Mouse (Mus musculus): ENCODE data around the gene Zfp974. TPM values are rescaled to one million over a fixed set of nuclear protein-coding genes. Genes with fewer than 3 reads are reported as not detected.
"Not testable (repeated sequence)": the region's sequence is repeated elsewhere in the genome, so short reads cannot be mapped to it uniquely, and the experiment has no call there.

Gene Zfp974
- total RNA-seq (2021): 10 to 100 TPM in 1 of 2 experiments, 1 to 10 TPM in 1; 8.9 to 12.8 TPM
- long read RNA-seq, experiment 1, partial matches to known transcripts: 0 of 12 reads
- long read RNA-seq, experiment 1, other reads (novel, unspliced or antisense): 11 of 12 reads
- long read RNA-seq, experiment 2, partial matches to known transcripts: 0 of 3 reads
- long read RNA-seq, experiment 2, other reads (novel, unspliced or antisense): 2 of 3 reads

- DNase-seq: peak; percentile 77
Observed at GRCm38 (mm10) chr7:27928818-27929695, at the start of gene Zfp974. Gene Zfp974, minus strand, starts transcription at chr7:27929460.

DNA sequence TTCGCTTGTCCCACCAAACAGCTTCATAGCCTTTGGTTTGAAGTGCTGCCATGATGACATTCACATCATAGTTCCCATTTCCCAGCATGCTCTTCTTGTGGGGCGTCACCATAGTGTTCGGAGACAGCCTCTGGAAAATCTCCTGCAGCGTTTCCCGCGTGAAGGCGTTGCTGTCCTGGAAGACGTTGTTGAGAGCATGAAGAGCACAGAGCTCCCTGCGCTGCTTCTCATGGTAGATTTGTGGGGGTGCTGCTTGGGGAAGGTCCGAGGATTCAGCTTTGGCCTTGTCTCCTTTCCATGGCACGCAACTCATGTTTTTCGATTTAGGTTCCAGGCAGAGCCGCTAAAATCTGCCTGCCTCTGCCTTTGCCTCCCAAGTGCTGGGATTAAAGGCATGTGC lies 20.2 kb upstream of the Zfp974 start:
- not testable (repeated sequence) for DNase-seq

GRCm38 (mm10) chr7:27941869-27942268 lies 12.6 kb upstream of the Zfp974 start:
- peak; percentile 16 for DNase-seq

DNA sequence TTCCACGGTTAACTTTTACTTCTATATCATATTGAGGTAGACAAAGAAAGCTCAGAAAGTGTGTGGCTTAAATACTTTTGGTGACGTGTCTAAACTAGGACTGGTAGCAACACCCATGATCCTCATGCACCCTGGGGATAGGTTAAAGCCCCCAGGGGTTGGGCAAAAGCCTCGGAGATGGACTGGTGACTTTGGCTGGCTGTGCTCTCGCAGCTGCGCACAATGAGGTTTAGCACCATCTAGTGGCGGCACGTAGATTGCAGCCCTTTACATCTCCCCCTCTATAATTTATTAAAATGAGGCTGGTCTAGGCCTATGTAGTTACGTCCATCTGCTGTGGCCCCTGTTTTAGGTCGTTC lies 4.5 kb upstream of the Zfp974 start:
- DNase-seq: not testable (repeated sequence)

DNA sequence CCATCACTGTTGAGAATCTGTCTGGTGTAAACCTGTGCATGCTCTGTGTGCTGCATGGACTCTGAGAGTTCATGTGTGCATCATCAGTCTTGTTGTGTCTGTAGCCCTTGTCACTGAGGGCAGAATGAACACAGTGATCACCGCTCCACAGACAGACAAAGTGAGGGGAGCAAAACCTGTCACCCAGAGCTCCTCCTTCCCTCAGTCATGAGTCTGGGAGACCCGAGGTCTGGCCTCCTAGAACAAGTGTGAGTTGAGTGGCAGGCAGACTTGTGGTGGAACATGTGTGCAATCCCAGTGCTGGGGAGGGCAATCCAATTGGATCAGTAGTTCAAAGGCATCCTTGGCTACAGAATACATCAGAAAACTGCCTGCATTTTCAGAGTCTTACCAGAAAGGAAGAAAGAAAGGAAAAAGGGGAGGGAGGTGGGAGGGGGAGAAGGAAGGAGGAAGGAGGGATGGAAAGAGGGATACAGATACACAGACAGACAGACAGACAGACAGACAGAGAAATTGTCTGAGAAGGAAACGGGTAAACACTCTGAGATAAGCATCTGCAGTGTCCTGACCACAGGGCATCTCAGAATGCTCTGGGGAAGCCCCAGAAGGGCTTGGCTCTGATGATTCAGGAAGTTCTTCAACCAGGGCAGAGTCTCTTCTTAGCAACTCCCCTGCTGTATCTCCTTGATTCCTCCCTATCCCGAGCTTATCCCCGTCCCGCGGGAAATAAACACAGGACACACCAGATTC lies 4.0 kb upstream of the Zfp974 start:
- peak; percentile 7 for DNase-seq

DNA sequence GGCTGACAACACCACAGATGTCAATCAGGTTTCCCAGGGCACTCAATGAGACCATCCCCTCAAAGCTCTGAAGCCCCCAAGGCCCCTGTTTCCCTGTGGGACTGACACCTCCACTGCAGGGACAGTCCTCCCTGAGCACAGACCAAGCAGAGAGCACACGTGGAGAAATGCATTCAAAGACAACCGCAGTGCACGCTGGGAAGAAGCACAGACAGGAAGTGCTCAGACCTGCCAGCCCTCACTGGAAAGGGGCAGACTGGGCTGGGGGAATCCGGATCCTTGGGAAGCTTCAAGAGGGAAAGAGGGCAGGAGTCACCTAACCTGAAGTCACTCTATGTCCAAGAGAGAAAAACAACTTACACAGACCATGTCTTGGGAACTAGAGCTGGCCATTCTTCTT lies 2.2 kb downstream of the Zfp974 start:
- DNase-seq: not testable (repeated sequence)

DNA sequence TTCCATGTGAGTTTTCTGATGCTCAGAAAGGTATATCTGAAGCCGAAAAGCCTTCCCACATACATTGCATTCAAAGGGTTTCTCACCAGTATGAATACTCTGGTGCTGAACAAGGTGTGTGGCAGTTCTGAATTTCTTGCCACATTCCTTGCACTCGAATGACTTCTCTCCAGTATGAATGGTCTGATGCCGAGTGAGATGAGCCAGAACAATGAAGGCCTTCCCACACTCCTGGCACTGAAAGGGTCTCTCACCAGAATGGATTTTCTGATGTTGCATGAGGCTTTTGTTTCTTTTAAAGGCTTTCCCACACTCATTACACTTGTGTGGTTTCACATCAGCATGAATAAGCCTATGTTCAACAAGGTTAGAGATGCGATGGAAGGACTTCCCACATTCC lies 18.3 kb downstream of the Zfp974 start:
- not testable (repeated sequence) for DNase-seq

DNA sequence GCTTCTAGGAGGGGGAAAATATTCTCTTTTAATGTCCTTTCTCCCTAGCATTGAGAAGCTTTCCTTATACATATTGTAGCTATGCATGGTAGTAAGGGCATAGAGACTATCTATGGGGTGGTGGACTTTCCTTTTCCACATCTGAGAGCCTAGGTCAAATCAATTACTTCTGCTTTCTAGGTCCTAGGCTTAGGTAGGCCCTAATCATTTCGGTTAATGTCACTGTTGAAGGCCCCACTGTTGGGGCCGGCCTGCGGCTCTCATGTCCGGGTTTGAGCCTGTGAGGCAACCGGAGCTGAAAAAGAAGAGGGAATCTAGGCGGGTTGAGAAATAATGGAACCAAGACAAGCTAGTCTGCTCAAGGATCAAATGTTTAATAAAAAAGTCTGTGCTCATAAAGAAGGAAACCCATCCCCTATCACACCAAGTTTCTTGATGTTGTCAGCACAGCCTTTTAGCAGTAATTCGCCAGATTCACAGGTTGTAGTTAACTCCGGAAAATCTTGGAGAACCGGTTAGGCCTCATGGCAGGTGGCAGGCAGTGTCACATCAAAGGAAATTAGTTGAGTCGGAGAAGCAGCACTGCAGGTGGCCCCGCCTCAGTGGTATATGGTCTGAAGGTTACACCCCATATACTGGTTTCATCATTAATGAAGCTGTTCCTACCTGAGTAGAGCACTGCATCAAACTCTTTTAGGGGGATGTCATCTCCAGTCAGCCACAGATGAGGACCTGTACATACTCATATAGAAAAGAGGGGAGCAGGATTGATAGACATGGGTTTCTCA lies 24.0 kb downstream of the Zfp974 start:
- DNase-seq: no peak

- DNase-seq: no peak
Observed at GRCm38 (mm10) chr7:27900601-27901000, 28.7 kb downstream of the Zfp974 start.

DNA sequence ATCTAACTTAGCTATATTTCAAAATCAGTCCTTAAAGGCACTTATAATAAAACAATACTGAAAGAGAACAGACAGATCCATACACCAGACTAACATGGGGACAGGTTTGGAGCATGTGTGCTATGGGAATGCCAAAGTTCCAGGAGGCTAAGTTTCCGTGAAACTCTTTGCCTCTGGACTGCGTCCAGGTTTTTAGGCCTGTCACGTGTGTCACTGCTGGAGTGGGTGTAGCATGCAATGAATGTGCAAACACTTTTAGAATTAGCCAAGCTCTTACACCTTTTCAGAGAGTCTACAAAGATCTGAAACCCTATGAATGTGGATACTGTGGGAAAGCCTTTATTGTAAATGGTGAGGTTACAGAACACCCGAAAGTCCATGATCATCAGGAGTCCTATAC lies 47.5 kb downstream of the Zfp974 start:
- no peak for DNase-seq

DNA sequence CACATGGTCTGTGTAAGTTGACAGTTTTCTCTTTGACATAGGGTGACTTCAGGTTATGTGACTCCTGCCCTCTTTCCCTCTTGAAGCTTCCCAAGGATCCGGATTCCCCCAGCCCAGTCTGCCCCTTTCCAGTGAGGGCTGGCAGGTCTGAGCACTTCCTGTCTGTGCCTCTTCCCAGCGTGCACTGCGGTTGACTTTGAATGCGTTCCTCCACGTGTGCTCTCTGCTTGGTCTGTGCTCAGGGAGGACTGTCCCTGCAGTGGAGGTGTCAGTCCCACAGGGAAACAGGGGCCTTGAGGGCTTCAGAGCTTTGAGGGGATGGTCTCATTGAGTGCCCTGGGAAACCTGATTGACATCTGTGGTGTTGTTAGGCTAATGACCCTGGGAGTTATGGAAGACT lies 66.7 kb downstream of the Zfp974 start:
- not testable (repeated sequence) for DNase-seq

- DNase-seq: peak; percentile 87
Observed at GRCm38 (mm10) chr7:27860396-27861235, 68.6 kb downstream of the Zfp974 start.

- DNase-seq: peak; percentile 10
Observed at GRCm38 (mm10) chr7:27859301-27860251, 69.7 kb downstream of the Zfp974 start.

Other genes starting within 250 kb of the Zfp974 start
- 1 to 10 TPM; 1.3 to 1.8 TPM for gene Zfp607b, start 240.1 kb downstream of the Zfp974 start, total RNA-seq (2021)
- 10 to 100 TPM in 1 of 2 experiments, 1 to 10 TPM in 1; 9.9 to 16.0 TPM for gene Zfp60, start 198.1 kb downstream of the Zfp974 start, total RNA-seq (2021)
- gene Zfp626, start 122.3 kb downstream of the Zfp974 start, total RNA-seq (2021): 1 to 10 TPM; 6.5 to 8.9 TPM
- 1 to 10 TPM; 2.5 to 4.3 TPM for gene Zfp59, start 90.9 kb downstream of the Zfp974 start, total RNA-seq (2021)
- 1 to 10 TPM; 4.5 to 6.7 TPM for gene Zfp607a, start 71.9 kb downstream of the Zfp974 start, total RNA-seq (2021)
- gene Zfp780b, start 49.7 kb upstream of the Zfp974 start, total RNA-seq (2021): 10 to 100 TPM in 1 of 2 experiments, 1 to 10 TPM in 1; 8.9 to 13.1 TPM
- 1 to 10 TPM; 2.3 to 3.0 TPM for gene Zfp850, start 84.7 kb upstream of the Zfp974 start, total RNA-seq (2021)
- 100 to 1,000 TPM; 137 to 148 TPM for gene Psmc4, start 120.6 kb upstream of the Zfp974 start, total RNA-seq (2021)
- gene Fcgbp, start 141.8 kb upstream of the Zfp974 start, total RNA-seq (2021): not detected
- gene 9530053A07Rik, start 200.0 kb upstream of the Zfp974 start, total RNA-seq (2021): not detected
- gene Fbl, start 240.2 kb upstream of the Zfp974 start, total RNA-seq (2021): 10 to 100 TPM; 84.3 to 96.3 TPM